Mouse (Mus musculus) forebrain, embryonic 15.5 days (tissue): ENCODE measurements around the gene Ttc8. TPM values are rescaled to one million over a fixed set of nuclear protein-coding genes. Genes with fewer than 3 reads are reported as not detected.

Source experiments
- ATAC-seq: fragments of 200-750 bp; cut with Nextera tagmentation; replicated peaks from 2 replicates; pipeline ENCODE4 v1.8.0; 2017; ENCODE audit warnings: mild to moderate bottlenecking, moderate TSS enrichment, moderate library complexity
- H3K27ac ChIP-seq: fragments of 300-500 bp; sonication (generic); replicated peaks from 2 replicates; pipeline ENCODE4 v1.5.1; 2015; ENCODE audit warnings: mild to moderate bottlenecking, inconsistent platforms
- H3K27me3 ChIP-seq: fragments of 300-500 bp; sonication (generic); 2 replicates; pipeline ENCODE4 v1.6.1; 2015; ENCODE audit warnings: inconsistent platforms
- H3K36me3 ChIP-seq: fragments of 300-500 bp; sonication (generic); 2 replicates; pipeline ENCODE4 v1.6.1; 2015; ENCODE audit warnings: mild to moderate bottlenecking, inconsistent platforms
- H3K4me1 ChIP-seq: fragments of 300-500 bp; sonication (generic); 2 replicates; pipeline ENCODE4 v1.6.1; 2015; ENCODE audit warnings: inconsistent platforms
- H3K4me2 ChIP-seq: fragments of 300-500 bp; sonication (generic); replicated peaks from 2 replicates; pipeline ENCODE4 v1.6.1; 2015; ENCODE audit warnings: mild to moderate bottlenecking, inconsistent platforms
- H3K4me3 ChIP-seq: fragments of 300-500 bp; sonication (generic); 2 replicates; pipeline ENCODE4 v1.5.1; 2015; ENCODE audit warnings: mild to moderate bottlenecking, inconsistent platforms
- H3K9ac ChIP-seq: fragments of 300-500 bp; sonication (generic); replicated peaks from 2 replicates; pipeline ENCODE4 v1.6.1; 2015; ENCODE audit warnings: mild to moderate bottlenecking, inconsistent platforms
- H3K9me3 ChIP-seq: fragments of 300-500 bp; sonication (generic); 2 replicates; pipeline ENCODE4 v1.6.1; 2016; ENCODE audit warnings: inconsistent platforms
- WGBS: fragments of 180-500 bp; shearing (Covaris S2); methylation state at CpG from one replicate; pipeline ENCODE4 v1.1.7; 2015; ENCODE audit warnings: mixed read lengths; 5-methylcytosine and 5-hydroxymethylcytosine counted together
- polyA plus RNA-seq: library from polyadenylated mRNA; unstranded; fragments of >200 nt; fragmentation: Nextera tagmentation; extraction: Ambion mirVana; gene quantifications from 2 replicates; pipeline ENCODE4 v1.2.1, GENCODE M21; 2015

The Ttc8 gene
- polyA plus RNA-seq, 1 experiment from 2014 or later: 38.4 TPM

- ATAC-seq: no peak
- no peak overlapping the region for H3K27ac ChIP-seq
- no peaks in the 10 kb centered on the region for H3K4me1 ChIP-seq
- no peaks in the 10 kb centered on the region for H3K9me3 ChIP-seq
- no peaks in the 10 kb centered on the region for H3K27me3 ChIP-seq
- peaks cover 32% of the 10 kb centered on the region for H3K36me3 ChIP-seq
- no peak overlapping the region for H3K4me3 ChIP-seq
- 96% methylated on average over 3 of the region's 3 CpGs for WGBS
- H3K4me2 ChIP-seq: no peak overlapping the region
- no peak overlapping the region for H3K9ac ChIP-seq
Observed at GRCm38 (mm10) chr12:98981081-98981480, 60.7 kb downstream of the Ttc8 start.

GRCm38 (mm10) chr12:98984785-98985184 lies 64.4 kb downstream of the Ttc8 start:
- Histone ChIP-seq H3K4me1 (no peaks in the 10 kb centered on the region), H3K36me3 (peaks cover 13% of the 10 kb centered on the region), H3K4me3 (no peak overlapping the region), H3K9ac (no peak overlapping the region), H3K27ac (no peak overlapping the region), H3K9me3 (no peaks in the 10 kb centered on the region), H3K27me3 (no peaks in the 10 kb centered on the region), H3K4me2 (no peak overlapping the region)
- no peak for ATAC-seq
- 82% methylated on average over 2 of the region's 2 CpGs for WGBS

- Histone ChIP-seq H3K9ac (no peak overlapping the region), H3K27me3 (no peaks in the 10 kb centered on the region), H3K4me1 (peaks cover 8% of the 10 kb centered on the region), H3K27ac (peak overlapping the region; percentile 48; the same call in 1 of the 2 replicates), H3K36me3 (no peaks in the 10 kb centered on the region), H3K4me2 (no peak overlapping the region), H3K9me3 (no peaks in the 10 kb centered on the region), H3K4me3 (no peak overlapping the region)
- ATAC-seq: 0 out of 2 replicates have a peak, but pooled peaks have one; percentile 29
- whole genome bisulfite sequencing: 30% methylated on average over 2 of the region's 2 CpGs
Observed at GRCm38 (mm10) chr12:98991076-98991829, 70.9 kb downstream of the Ttc8 start.

- peaks cover 8% of the 10 kb centered on the region for H3K4me1 ChIP-seq
- no peaks in the 10 kb centered on the region for H3K27me3 ChIP-seq
- no peak for ATAC-seq
- no peaks in the 10 kb centered on the region for H3K36me3 ChIP-seq
- no peaks in the 10 kb centered on the region for H3K9me3 ChIP-seq
- H3K4me2 ChIP-seq: no peak overlapping the region
- WGBS: 61% methylated on average over 3 of the region's 3 CpGs
- H3K27ac ChIP-seq: 0 out of 2 replicates have a peak overlapping the region, but pooled peaks have one; percentile 48
- no peak overlapping the region for H3K9ac ChIP-seq
- no peak overlapping the region for H3K4me3 ChIP-seq
Observed at GRCm38 (mm10) chr12:98991830-98992216, 71.4 kb downstream of the Ttc8 start.

- ATAC-seq: no peak
- H3K27me3 ChIP-seq: no peaks in the 10 kb centered on the region
- no peak overlapping the region for H3K4me2 ChIP-seq
- H3K4me3 ChIP-seq: no peak overlapping the region
- H3K9me3 ChIP-seq: no peaks in the 10 kb centered on the region
- H3K27ac ChIP-seq: no peak overlapping the region
- WGBS: 95% methylated on average over 2 of the region's 2 CpGs
- H3K4me1 ChIP-seq: peaks cover 8% of the 10 kb centered on the region
- H3K36me3 ChIP-seq: no peaks in the 10 kb centered on the region
- H3K9ac ChIP-seq: no peak overlapping the region
Observed at GRCm38 (mm10) chr12:98993736-98994135, 73.4 kb downstream of the Ttc8 start.

- Histone ChIP-seq H3K36me3 (no peaks in the 10 kb centered on the region), H3K4me3 (no peak overlapping the region), H3K4me2 (no peak overlapping the region), H3K9ac (no peak overlapping the region), H3K4me1 (peaks cover 8% of the 10 kb centered on the region), H3K27me3 (no peaks in the 10 kb centered on the region), H3K27ac (no peak overlapping the region), H3K9me3 (no peaks in the 10 kb centered on the region)
- WGBS: 83% methylated on average over 3 of the region's 3 CpGs
- no peak for ATAC-seq
Observed at GRCm38 (mm10) chr12:98994366-98994765, 74.0 kb downstream of the Ttc8 start.

- Histone ChIP-seq H3K27me3 (no peaks in the 10 kb centered on the region), H3K36me3 (no peaks in the 10 kb centered on the region), H3K27ac (no peak overlapping the region), H3K9ac (no peak overlapping the region), H3K4me1 (peaks cover 8% of the 10 kb centered on the region), H3K9me3 (no peaks in the 10 kb centered on the region), H3K4me3 (no peak overlapping the region), H3K4me2 (no peak overlapping the region)
- no peak for ATAC-seq
- 85% methylated on average over 1 of the region's 1 CpGs for WGBS
Observed at GRCm38 (mm10) chr12:98995881-98996280, 75.5 kb downstream of the Ttc8 start.

- no peaks in the 10 kb centered on the region for H3K36me3 ChIP-seq
- H3K4me1 ChIP-seq: peaks cover 3% of the 10 kb centered on the region; the same call in 1 of the 2 replicates
- H3K27ac ChIP-seq: no peak overlapping the region
- no peaks in the 10 kb centered on the region for H3K9me3 ChIP-seq
- no peak overlapping the region for H3K4me2 ChIP-seq
- WGBS: 25% methylated on average over 6 of the region's 6 CpGs
- no peak for ATAC-seq
- no peaks in the 10 kb centered on the region for H3K27me3 ChIP-seq
- H3K9ac ChIP-seq: no peak overlapping the region
- H3K4me3 ChIP-seq: no peak overlapping the region
Observed at GRCm38 (mm10) chr12:98996581-98996988, 76.2 kb downstream of the Ttc8 start.

- no peaks in the 10 kb centered on the region for H3K9me3 ChIP-seq
- no peak overlapping the region for H3K9ac ChIP-seq
- H3K4me3 ChIP-seq: no peak overlapping the region
- ATAC-seq: no peak
- H3K27me3 ChIP-seq: no peaks in the 10 kb centered on the region
- no peaks in the 10 kb centered on the region for H3K4me1 ChIP-seq
- WGBS: 94% methylated on average over 5 of the region's 5 CpGs
- H3K36me3 ChIP-seq: no peaks in the 10 kb centered on the region
- H3K4me2 ChIP-seq: no peak overlapping the region
- H3K27ac ChIP-seq: no peak overlapping the region
Observed at GRCm38 (mm10) chr12:98997046-98997445, 76.7 kb downstream of the Ttc8 start.

- Histone ChIP-seq H3K4me3 (no peak overlapping the region), H3K9me3 (no peaks in the 10 kb centered on the region), H3K4me2 (no peak overlapping the region), H3K9ac (no peak overlapping the region), H3K36me3 (no peaks in the 10 kb centered on the region), H3K27me3 (no peaks in the 10 kb centered on the region), H3K27ac (no peak overlapping the region), H3K4me1 (no peaks in the 10 kb centered on the region)
- 89% methylated on average over 10 of the region's 10 CpGs for WGBS
- ATAC-seq: no peak
Observed at GRCm38 (mm10) chr12:98998662-98999428, 78.5 kb downstream of the Ttc8 start.

- no peak overlapping the region for H3K9ac ChIP-seq
- no peaks in the 10 kb centered on the region for H3K9me3 ChIP-seq
- no peak overlapping the region for H3K4me2 ChIP-seq
- H3K27ac ChIP-seq: no peak overlapping the region
- H3K4me3 ChIP-seq: no peak overlapping the region
- H3K36me3 ChIP-seq: no peaks in the 10 kb centered on the region
- no peaks in the 10 kb centered on the region for H3K27me3 ChIP-seq
- no peak for ATAC-seq
- no peaks in the 10 kb centered on the region for H3K4me1 ChIP-seq
- 89% methylated on average over 2 of the region's 2 CpGs for WGBS
Observed at GRCm38 (mm10) chr12:99000310-99000709, 79.9 kb downstream of the Ttc8 start.

GRCm38 (mm10) chr12:99003046-99003445 lies 82.7 kb downstream of the Ttc8 start:
- Histone ChIP-seq H3K9ac (no peak overlapping the region), H3K4me2 (no peak overlapping the region), H3K36me3 (no peaks in the 10 kb centered on the region), H3K4me3 (no peak overlapping the region), H3K4me1 (no peaks in the 10 kb centered on the region), H3K27ac (no peak overlapping the region), H3K27me3 (no peaks in the 10 kb centered on the region), H3K9me3 (no peaks in the 10 kb centered on the region)
- ATAC-seq: no peak
- 76% methylated on average over 4 of the region's 4 CpGs for WGBS
